23 mouse cellular contexts compared by ENCODE assay signal in genomic region chr10:90953103-90953709, GRCm38 (mm10).
DNase-seq lines count a peak whose midpoint lies in the region; ATAC-seq lines count a peak whose summit lies in the region.
"Had no signal": no experiment of that assay in that cellular context is flagged by ENCODE, and none has a peak within 500 bp of the region (broad histone marks: within the 10 kb centered on the region; RNA-seq: fewer than 3 reads in every experiment).

No protein-coding gene starts in this region.

- no peak overlapping the region for H3K4me3 ChIP-seq in midbrain, embryonic 11.5 days (ENCODE audit: low read depth, low read length)
- no peak overlapping the region for H3K4me3 ChIP-seq in midbrain, embryonic 14.5 days (replicated peaks; ENCODE audit: low read depth, low read length)
- no peak overlapping the region for H3K4me3 ChIP-seq in hindbrain, embryonic 10.5 days
- H3K4me3 ChIP-seq: forebrain, embryonic 10.5 days; heart, embryonic 15.5 days; hindbrain, embryonic 12.5 days; limb, embryonic 12.5 days; midbrain, embryonic 12.5 days had no signal

- DNase-seq in heart, adult 18-20 months, result peak; percentile 64 to 71
- no peak for DNase-seq in heart, postnatal 10 days
- DNase-seq in midbrain, embryonic 11.5 days (ENCODE audit: low spot score, missing footprints), result peak; percentile 45
- DNase-seq in midbrain, embryonic 14.5 days, result no peak
- DNase-seq in gastrocnemius, postnatal 25 days, result peak; percentile 21
- no peak for DNase-seq in hindbrain, embryonic 10.5 days (ENCODE audit: low spot score)
- no peak for DNase-seq in lung, adult 18-20 months
- DNase-seq: adrenal gland, postnatal 36 days; cerebellum, adult 9-11 months; kidney, adult 11 months; kidney, postnatal 10 days; liver, postnatal 0 days; lung, postnatal 10 days; thymus, adult 2 months; thymus, postnatal 4 days had no signal

- H3K27me3 ChIP-seq in midbrain, embryonic 11.5 days (ENCODE audit: control insufficient read depth, insufficient read depth, low read length), result no peaks in the 10 kb centered on the region
- no peaks in the 10 kb centered on the region for H3K27me3 ChIP-seq in midbrain, embryonic 14.5 days (ENCODE audit: control insufficient read depth, insufficient read depth, low read length)
- no peaks in the 10 kb centered on the region for H3K27me3 ChIP-seq in hindbrain, embryonic 10.5 days (ENCODE audit: insufficient read depth, poor library complexity, severe bottlenecking)
- H3K27me3 ChIP-seq: heart, embryonic 15.5 days; hindbrain, embryonic 12.5 days; limb, embryonic 12.5 days; midbrain, embryonic 12.5 days had no signal

- intact Hi-C loops in heart, postnatal 10 days (cut with DNase I), result no loop called here

- no peaks in the 10 kb centered on the region for H3K36me3 ChIP-seq in midbrain, embryonic 11.5 days (ENCODE audit: control insufficient read depth, insufficient read depth, low read length)
- H3K36me3 ChIP-seq in midbrain, embryonic 14.5 days (ENCODE audit: control insufficient read depth, insufficient read depth, low read length), result peaks cover 12% of the 10 kb centered on the region
- H3K36me3 ChIP-seq in hindbrain, embryonic 10.5 days, result no peaks in the 10 kb centered on the region
- H3K36me3 ChIP-seq: forebrain, embryonic 10.5 days; heart, embryonic 15.5 days; hindbrain, embryonic 12.5 days; limb, embryonic 12.5 days; midbrain, embryonic 12.5 days had no signal

- no peak overlapping the region for H3K9ac ChIP-seq in midbrain, embryonic 11.5 days (ENCODE audit: low read length)
- no peak overlapping the region for H3K9ac ChIP-seq in midbrain, embryonic 14.5 days (replicated peaks; ENCODE audit: low read length)
- H3K9ac ChIP-seq: heart, embryonic 15.5 days; hindbrain, embryonic 12.5 days; limb, embryonic 12.5 days; liver, postnatal 0 days; midbrain, embryonic 12.5 days had no signal

- no peaks in the 10 kb centered on the region for H3K9me3 ChIP-seq in midbrain, embryonic 11.5 days (ENCODE audit: control insufficient read depth, low read length)
- H3K9me3 ChIP-seq in midbrain, embryonic 14.5 days (ENCODE audit: control insufficient read depth, low read length), result no peaks in the 10 kb centered on the region
- H3K9me3 ChIP-seq in hindbrain, embryonic 10.5 days, result no peaks in the 10 kb centered on the region
- H3K9me3 ChIP-seq: forebrain, embryonic 10.5 days; heart, embryonic 15.5 days; hindbrain, embryonic 12.5 days; limb, embryonic 12.5 days; midbrain, embryonic 12.5 days had no signal

- no peaks in the 10 kb centered on the region for H3K4me1 ChIP-seq in midbrain, embryonic 11.5 days (ENCODE audit: control insufficient read depth, insufficient read depth, low read length)
- H3K4me1 ChIP-seq in midbrain, embryonic 14.5 days (ENCODE audit: control insufficient read depth, insufficient read depth, low read length), result no peaks in the 10 kb centered on the region
- H3K4me1 ChIP-seq in hindbrain, embryonic 10.5 days (replicated peaks), result no peaks in the 10 kb centered on the region
- H3K4me1 ChIP-seq: forebrain, embryonic 10.5 days; heart, embryonic 15.5 days; hindbrain, embryonic 12.5 days; midbrain, embryonic 12.5 days had no signal

- no peak overlapping the region for H3K27ac ChIP-seq in midbrain, embryonic 11.5 days (ENCODE audit: low read depth, low read length)
- no peak overlapping the region for H3K27ac ChIP-seq in midbrain, embryonic 14.5 days (replicated peaks; ENCODE audit: low read depth, low read length)
- H3K27ac ChIP-seq in hindbrain, embryonic 10.5 days, result no peak overlapping the region
- H3K27ac ChIP-seq: forebrain, embryonic 10.5 days; heart, embryonic 15.5 days; hindbrain, embryonic 12.5 days; limb, embryonic 12.5 days; midbrain, embryonic 12.5 days; stomach, postnatal 0 days had no signal

- no peak for ATAC-seq in midbrain, embryonic 11.5 days (ENCODE audit: low FRiP score)
- no peak for ATAC-seq in midbrain, embryonic 14.5 days (ENCODE audit: low FRiP score, low TSS enrichment)
- ATAC-seq: forebrain, embryonic 16.5 days; liver, postnatal 0 days had no signal

- H3K4me2 ChIP-seq in midbrain, embryonic 11.5 days, result no peak overlapping the region
- no peak overlapping the region for H3K4me2 ChIP-seq in midbrain, embryonic 14.5 days (ENCODE audit: low read length)
- H3K4me2 ChIP-seq: heart, embryonic 15.5 days; hindbrain, embryonic 12.5 days; limb, embryonic 12.5 days; liver, embryonic 11.5 days; midbrain, embryonic 12.5 days had no signal

- WGBS in midbrain, embryonic 11.5 days, result 91% methylated on average over 15 of the region's 15 CpGs
- 93% methylated on average over 15 of the region's 15 CpGs for WGBS in midbrain, embryonic 14.5 days
- WGBS in hindbrain, embryonic 10.5 days, result 92% methylated on average over 15 of the region's 15 CpGs

Comparison
In these comparisons a context has a peak if more than half of its experiments do, and no peak if none do; other contexts are left out.
1. DNase-seq: peak in heart, adult 18-20 months (2 of 2), midbrain, embryonic 11.5 days (single experiment) and gastrocnemius, postnatal 25 days (single experiment); none in heart, postnatal 10 days (0 of 2), midbrain, embryonic 14.5 days (single experiment), hindbrain, embryonic 10.5 days (single experiment) and lung, adult 18-20 months (0 of 2).